Mouse (Mus musculus) forebrain, embryonic 15.5 days (tissue): ENCODE measurements at regions not wholly inside any gene's neighbourhood (a gene's known extent, or its start where the extent isn't known, plus 50 kb on each side); places are given as distances from the start of the nearest gene placed in this dataset.

Experiments
- ATAC-seq: fragments of 200-750 bp; cut with Nextera tagmentation; replicated peaks from 2 replicates; pipeline ENCODE4 v1.8.0; 2017; ENCODE audit warnings: mild to moderate bottlenecking, moderate TSS enrichment, moderate library complexity
- H3K27ac ChIP-seq: fragments of 300-500 bp; sonication (generic); replicated peaks from 2 replicates; pipeline ENCODE4 v1.5.1; 2015; ENCODE audit warnings: mild to moderate bottlenecking, inconsistent platforms
- H3K27me3 ChIP-seq: fragments of 300-500 bp; sonication (generic); 2 replicates; pipeline ENCODE4 v1.6.1; 2015; ENCODE audit warnings: inconsistent platforms
- H3K36me3 ChIP-seq: fragments of 300-500 bp; sonication (generic); 2 replicates; pipeline ENCODE4 v1.6.1; 2015; ENCODE audit warnings: mild to moderate bottlenecking, inconsistent platforms
- H3K4me1 ChIP-seq: fragments of 300-500 bp; sonication (generic); 2 replicates; pipeline ENCODE4 v1.6.1; 2015; ENCODE audit warnings: inconsistent platforms
- H3K4me2 ChIP-seq: fragments of 300-500 bp; sonication (generic); replicated peaks from 2 replicates; pipeline ENCODE4 v1.6.1; 2015; ENCODE audit warnings: mild to moderate bottlenecking, inconsistent platforms
- H3K4me3 ChIP-seq: fragments of 300-500 bp; sonication (generic); 2 replicates; pipeline ENCODE4 v1.5.1; 2015; ENCODE audit warnings: mild to moderate bottlenecking, inconsistent platforms
- H3K9ac ChIP-seq: fragments of 300-500 bp; sonication (generic); replicated peaks from 2 replicates; pipeline ENCODE4 v1.6.1; 2015; ENCODE audit warnings: mild to moderate bottlenecking, inconsistent platforms
- H3K9me3 ChIP-seq: fragments of 300-500 bp; sonication (generic); 2 replicates; pipeline ENCODE4 v1.6.1; 2016; ENCODE audit warnings: inconsistent platforms
- WGBS: fragments of 180-500 bp; shearing (Covaris S2); methylation state at CpG from one replicate; pipeline ENCODE4 v1.1.7; 2015; ENCODE audit warnings: mixed read lengths; 5-methylcytosine and 5-hydroxymethylcytosine counted together

GRCm38 (mm10) chr14:71359581-71359980, 759.9 kb upstream of the Fam160b2 start:
- Histone ChIP-seq H3K36me3 (no peaks in the 10 kb centered on the region), H3K27ac (no peak overlapping the region), H3K4me1 (no peaks in the 10 kb centered on the region), H3K9ac (no peak overlapping the region), H3K4me2 (no peak overlapping the region), H3K4me3 (no peak overlapping the region), H3K9me3 (no peaks in the 10 kb centered on the region), H3K27me3 (no peaks in the 10 kb centered on the region)
- no peak for ATAC-seq
- 90% methylated on average over 1 of the region's 1 CpGs for WGBS

- H3K27ac ChIP-seq, result no peak overlapping the region
- H3K27me3 ChIP-seq, result no peaks in the 10 kb centered on the region
- H3K4me2 ChIP-seq, result no peak overlapping the region
- H3K4me1 ChIP-seq, result no peaks in the 10 kb centered on the region
- WGBS, result 79% methylated on average over 5 of the region's 5 CpGs
- H3K9me3 ChIP-seq, result no peaks in the 10 kb centered on the region
- H3K4me3 ChIP-seq, result no peak overlapping the region
- no peak for ATAC-seq
- H3K36me3 ChIP-seq, result no peaks in the 10 kb centered on the region
- H3K9ac ChIP-seq, result no peak overlapping the region
These were observed 738.6 kb upstream of the Fam160b2 start for GRCm38 (mm10) chr14:71338219-71338618.

- no peak overlapping the region for H3K9ac ChIP-seq
- no peak for ATAC-seq
- WGBS, result 89% methylated on average over 3 of the region's 3 CpGs
These were observed 737.3 kb upstream of the Fam160b2 start for GRCm38 (mm10) chr14:71336906-71337305.

GRCm38 (mm10) chr14:71334022-71334421, 734.4 kb upstream of the Fam160b2 start:
- H3K9ac ChIP-seq, result no peak overlapping the region
- no peaks in the 10 kb centered on the region for H3K27me3 ChIP-seq
- no peak overlapping the region for H3K4me3 ChIP-seq
- ATAC-seq, result no peak
- no peaks in the 10 kb centered on the region for H3K4me1 ChIP-seq
- no peak overlapping the region for H3K4me2 ChIP-seq
- no peak overlapping the region for H3K27ac ChIP-seq
- no peaks in the 10 kb centered on the region for H3K36me3 ChIP-seq
- H3K9me3 ChIP-seq, result no peaks in the 10 kb centered on the region
- 92% methylated on average over 1 of the region's 1 CpGs for WGBS

More at GRCm38 (mm10) chr14:71336906-71337305, 737.3 kb upstream of the Fam160b2 start:
- Histone ChIP-seq H3K4me2 (no peak overlapping the region), H3K9me3 (no peaks in the 10 kb centered on the region), H3K4me1 (no peaks in the 10 kb centered on the region), H3K27ac (no peak overlapping the region), H3K27me3 (no peaks in the 10 kb centered on the region), H3K4me3 (no peak overlapping the region), H3K36me3 (no peaks in the 10 kb centered on the region)

GRCm38 (mm10) chr14:71329862-71330630, 730.4 kb upstream of the Fam160b2 start:
- WGBS, result 45% methylated on average over 5 of the region's 5 CpGs

GRCm38 (mm10) chr14:71327621-71328020, 728.0 kb upstream of the Fam160b2 start:
- no peak for ATAC-seq
- H3K4me3 ChIP-seq, result no peak overlapping the region
- no peak overlapping the region for H3K27ac ChIP-seq
- H3K36me3 ChIP-seq, result no peaks in the 10 kb centered on the region
- no peak overlapping the region for H3K4me2 ChIP-seq
- no peak overlapping the region for H3K9ac ChIP-seq
- H3K9me3 ChIP-seq, result no peaks in the 10 kb centered on the region
- no peaks in the 10 kb centered on the region for H3K27me3 ChIP-seq
- no peaks in the 10 kb centered on the region for H3K4me1 ChIP-seq

More at GRCm38 (mm10) chr14:71329862-71330630, 730.4 kb upstream of the Fam160b2 start:
- no peak for ATAC-seq
- Histone ChIP-seq H3K4me1 (no peaks in the 10 kb centered on the region), H3K9me3 (no peaks in the 10 kb centered on the region), H3K4me3 (no peak overlapping the region), H3K27ac (no peak overlapping the region), H3K4me2 (no peak overlapping the region), H3K27me3 (no peaks in the 10 kb centered on the region), H3K36me3 (no peaks in the 10 kb centered on the region), H3K9ac (no peak overlapping the region)

- Histone ChIP-seq H3K36me3 (no peaks in the 10 kb centered on the region), H3K27ac (no peak overlapping the region), H3K4me1 (no peaks in the 10 kb centered on the region), H3K4me2 (no peak overlapping the region), H3K9me3 (no peaks in the 10 kb centered on the region), H3K27me3 (no peaks in the 10 kb centered on the region), H3K4me3 (no peak overlapping the region), H3K9ac (no peak overlapping the region)
- ATAC-seq, result no peak
- 87% methylated on average over 2 of the region's 2 CpGs for WGBS
These were observed 727.0 kb upstream of the Fam160b2 start for GRCm38 (mm10) chr14:71326521-71327105.

GRCm38 (mm10) chr14:71315228-71315627, 715.6 kb upstream of the Fam160b2 start:
- no peak overlapping the region for H3K4me3 ChIP-seq
- no peak overlapping the region for H3K27ac ChIP-seq
- no peaks in the 10 kb centered on the region for H3K27me3 ChIP-seq
- WGBS, result 69% methylated on average over 3 of the region's 3 CpGs
- no peak overlapping the region for H3K4me2 ChIP-seq
- ATAC-seq, result no peak
- no peak overlapping the region for H3K9ac ChIP-seq
- H3K4me1 ChIP-seq, result no peaks in the 10 kb centered on the region
- no peaks in the 10 kb centered on the region for H3K36me3 ChIP-seq
- H3K9me3 ChIP-seq, result no peaks in the 10 kb centered on the region

- WGBS, result 63% methylated on average over 6 of the region's 6 CpGs
- H3K4me2 ChIP-seq, result no peak overlapping the region
- no peak overlapping the region for H3K27ac ChIP-seq
- no peaks in the 10 kb centered on the region for H3K9me3 ChIP-seq
- no peak for ATAC-seq
- no peak overlapping the region for H3K4me3 ChIP-seq
- no peaks in the 10 kb centered on the region for H3K4me1 ChIP-seq
- no peaks in the 10 kb centered on the region for H3K36me3 ChIP-seq
- no peak overlapping the region for H3K9ac ChIP-seq
- no peaks in the 10 kb centered on the region for H3K27me3 ChIP-seq
These were observed 700.1 kb upstream of the Fam160b2 start for GRCm38 (mm10) chr14:71299755-71300154.

GRCm38 (mm10) chr14:71281568-71281967, 681.9 kb upstream of the Fam160b2 start:
- no peak overlapping the region for H3K27ac ChIP-seq
- no peaks in the 10 kb centered on the region for H3K9me3 ChIP-seq
- H3K36me3 ChIP-seq, result no peaks in the 10 kb centered on the region
- peaks cover 2% of the 10 kb centered on the region for H3K4me1 ChIP-seq
- WGBS, result 30% methylated on average over 14 of the region's 14 CpGs
- H3K4me2 ChIP-seq, result no peak overlapping the region
- H3K9ac ChIP-seq, result no peak overlapping the region
- no peak overlapping the region for H3K4me3 ChIP-seq
- no peaks in the 10 kb centered on the region for H3K27me3 ChIP-seq
- ATAC-seq, result peak; percentile 41; the same call in 1 of the 2 replicates

- no peak overlapping the region for H3K9ac ChIP-seq
- H3K27ac ChIP-seq, result no peak overlapping the region
These were observed 676.7 kb upstream of the Fam160b2 start for GRCm38 (mm10) chr14:71276309-71276791.

GRCm38 (mm10) chr14:71272470-71272869, 672.8 kb upstream of the Fam160b2 start:
- Histone ChIP-seq H3K4me1 (peaks cover 11% of the 10 kb centered on the region), H3K4me3 (no peak overlapping the region), H3K9me3 (no peaks in the 10 kb centered on the region), H3K9ac (no peak overlapping the region), H3K27ac (no peak overlapping the region), H3K27me3 (no peaks in the 10 kb centered on the region; the same call in 1 of the 2 replicates), H3K36me3 (no peaks in the 10 kb centered on the region), H3K4me2 (no peak overlapping the region)
- 99% methylated on average over 2 of the region's 2 CpGs for WGBS
- ATAC-seq, result no peak

More at GRCm38 (mm10) chr14:71276309-71276791, 676.7 kb upstream of the Fam160b2 start:
- peaks cover 11% of the 10 kb centered on the region for H3K4me1 ChIP-seq
- no peak overlapping the region for H3K4me3 ChIP-seq
- no peaks in the 10 kb centered on the region; the same call in 1 of the 2 replicates for H3K27me3 ChIP-seq
- ATAC-seq, result peak; percentile 65
- H3K36me3 ChIP-seq, result no peaks in the 10 kb centered on the region
- WGBS, result 4% methylated on average over 12 of the region's 12 CpGs
- H3K9me3 ChIP-seq, result no peaks in the 10 kb centered on the region
- H3K4me2 ChIP-seq, result peak overlapping the region; percentile 23
